Mouse (Mus musculus) inflammation-experienced regulatory T-cells, adult 16 weeks (primary cell): ENCODE results near the gene Llph. TPM values are rescaled to one million over a fixed set of nuclear protein-coding genes. Genes with fewer than 3 reads are reported as not detected.

Source experiments
- polyA plus RNA-seq: library from polyadenylated mRNA; unstranded; fragments of 100-300 nt; shearing (Covaris generic); gene quantifications from one replicate; pipeline ENCODE4 v1.2.1, GENCODE M21; 2017

Llph gene
- 89.0 TPM for polyA plus RNA-seq

GRCm38 (mm10) chr10:120226871-120227661, at the start of gene Llph:
Gene Llph, plus strand, starts transcription at chr10:120227070.

GRCm38 (mm10) chr10:120201131-120201921, 25.5 kb upstream of the Llph start, which contains the start of gene Tmbim4:
Gene Tmbim4, plus strand, starts transcription at chr10:120201590.

GRCm38 (mm10) chr10:120201961-120202402, 24.9 kb upstream of the Llph start, which contains the start of gene Irak3:
Gene Irak3, minus strand, starts transcription at chr10:120202130.

Other genes starting within 250 kb of the Llph start
- 30.6 TPM for gene Helb, start 114.1 kb upstream of the Llph start, polyA plus RNA-seq
- 206 TPM for gene Tmbim4, start 25.5 kb upstream of the Llph start, polyA plus RNA-seq
- gene Irak3, start 24.9 kb upstream of the Llph start, polyA plus RNA-seq, result 9.1 TPM
- 0.10 TPM for gene Hmga2, start 249.4 kb downstream of the Llph start, polyA plus RNA-seq